Mouse (Mus musculus): Measurements from ENCODE around the gene Ankrd33. TPM values are rescaled to one million over a fixed set of nuclear protein-coding genes. Genes with fewer than 3 reads are reported as not detected.

Gene Ankrd33
- polyA plus RNA-seq, 2 experiments, result not detected

DNA sequence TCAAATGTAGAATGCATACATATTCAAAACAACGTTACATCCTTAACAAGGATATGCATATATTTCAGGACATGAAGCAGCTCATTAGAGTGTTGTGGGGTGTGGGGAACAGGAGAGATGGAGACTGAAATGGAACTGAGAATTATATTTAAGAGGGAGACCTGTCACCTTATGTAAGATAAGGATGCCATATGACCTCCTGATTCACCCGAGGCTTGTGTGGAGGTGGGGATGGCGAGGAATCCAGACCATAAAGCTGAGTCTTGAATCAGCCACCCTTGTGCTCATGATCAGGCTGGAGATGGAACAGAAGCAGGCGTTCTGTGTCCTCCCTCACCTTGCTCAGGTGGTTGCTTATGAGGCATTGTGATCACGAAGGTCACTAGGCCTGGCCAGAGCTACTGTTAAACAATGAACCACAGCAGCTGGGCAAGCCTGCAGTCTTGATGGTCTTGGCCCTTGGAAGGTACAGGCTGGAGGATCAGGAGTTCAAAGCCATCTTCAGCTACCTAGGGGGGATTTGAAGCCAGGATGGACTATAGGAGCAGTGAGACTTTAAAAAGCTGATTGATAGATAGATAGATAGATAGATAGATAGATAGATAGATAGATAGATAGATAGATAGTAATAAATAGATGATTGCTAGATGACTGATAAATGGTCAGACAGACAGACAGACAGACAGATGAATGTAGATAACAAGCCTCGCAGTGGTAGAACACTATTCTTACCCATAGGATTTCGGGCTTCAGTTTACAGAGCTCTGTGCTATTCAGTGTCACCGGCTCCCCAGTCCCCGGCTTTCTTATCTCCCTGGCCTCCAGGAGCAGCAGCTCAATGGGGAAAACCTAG is 36.1 kb downstream of the Ankrd33 start:
- Histone ChIP-seq H3K4me1 (ENCODE audit: control insufficient read depth, insufficient read depth, low read length) (peaks cover 5% of the 10 kb centered on the region; the same call in 1 of the 2 replicates), H3K4me2 (replicated peaks; ENCODE audit: low read depth, low read length, severe bottlenecking) (no peak overlapping the region), H3K9me3 (ENCODE audit: control insufficient read depth, low read length) (no peaks in the 10 kb centered on the region), H3K27me3 (ENCODE audit: control insufficient read depth, insufficient read depth, low read length) (no peaks in the 10 kb centered on the region), H3K36me3 (ENCODE audit: control insufficient read depth, insufficient read depth, low read length) (no peaks in the 10 kb centered on the region), H3K27ac (replicated peaks; ENCODE audit: low read depth, low read length) (no peak overlapping the region), H3K9ac (ENCODE audit: low read depth, low read length, severe bottlenecking) (no peak overlapping the region), H3K4me3 (replicated peaks; ENCODE audit: low read length) (no peak overlapping the region)
- DNase-seq (ENCODE audit: low spot score), result no peak
- no peak for ATAC-seq (ENCODE audit: low FRiP score, low read depth)
- TF ChIP-seq POLR2A (IDR thresholded peaks at IDR 0.05; ENCODE audit: borderline replicate concordance, extremely low read depth, insufficient read depth, insufficient read length), result no peak
- WGBS, result 74% methylated on average over 9 of the region's 9 CpGs

DNA sequence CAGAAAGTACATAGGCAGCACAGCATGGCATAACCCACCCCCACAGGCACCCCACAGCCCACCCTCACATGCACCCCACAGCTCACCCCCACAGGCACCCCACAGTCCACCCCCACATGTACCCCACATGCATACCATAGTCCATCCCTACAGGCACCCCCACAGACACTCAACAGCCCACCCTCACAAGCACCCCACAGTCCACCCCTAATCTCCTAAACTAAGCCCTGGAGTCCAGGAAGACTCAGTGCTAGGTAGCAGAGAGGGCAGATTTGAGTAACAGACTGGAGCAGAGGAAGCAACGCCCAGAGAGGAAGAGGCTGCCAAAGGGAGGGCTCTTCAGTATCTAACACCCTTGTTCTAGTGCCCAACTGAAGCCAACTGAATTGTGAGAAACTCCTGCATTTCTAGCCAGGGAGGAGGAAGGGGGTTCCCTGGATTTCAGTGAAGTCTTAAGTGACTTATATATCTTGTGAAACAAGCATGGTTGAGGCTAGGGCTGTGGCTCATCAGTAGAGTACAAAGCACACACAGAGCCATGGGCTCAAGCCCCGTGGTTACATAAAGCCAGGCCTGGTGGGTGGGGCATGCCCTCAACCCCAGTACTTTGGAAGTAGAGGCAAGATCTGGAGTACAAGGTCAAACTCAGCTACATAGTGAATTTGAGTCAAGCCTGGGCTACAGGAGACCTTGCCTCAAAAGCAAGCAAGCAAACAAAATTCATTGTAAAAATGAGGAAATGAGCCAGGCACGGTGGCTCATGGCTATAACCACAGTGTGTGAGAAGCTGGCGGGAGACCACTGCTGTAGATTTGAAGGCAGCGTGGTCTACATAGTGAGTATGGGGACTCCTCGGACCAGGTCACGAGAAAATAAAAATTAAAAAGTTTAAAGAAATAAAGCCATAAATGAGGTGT is 39.4 kb downstream of the Ankrd33 start:
- no peak for DNase-seq (ENCODE audit: low spot score)
- no peak overlapping the region for H3K4me2 ChIP-seq (replicated peaks; ENCODE audit: low read depth, low read length, severe bottlenecking)
- no peak overlapping the region for H3K9ac ChIP-seq (ENCODE audit: low read depth, low read length, severe bottlenecking)
- H3K27ac ChIP-seq (replicated peaks; ENCODE audit: low read depth, low read length), result no peak overlapping the region
- 73% methylated on average over 7 of the region's 7 CpGs for WGBS
- no peaks in the 10 kb centered on the region for H3K9me3 ChIP-seq (ENCODE audit: control insufficient read depth, low read length)
- TF ChIP-seq POLR2A (IDR thresholded peaks at IDR 0.05; ENCODE audit: borderline replicate concordance, extremely low read depth, insufficient read depth, insufficient read length), result no peak
- ATAC-seq (ENCODE audit: low FRiP score, low read depth), result no peak
- no peak overlapping the region for H3K4me3 ChIP-seq (replicated peaks; ENCODE audit: low read length)
- H3K36me3 ChIP-seq (ENCODE audit: control insufficient read depth, insufficient read depth, low read length), result no peaks in the 10 kb centered on the region
- 0 out of 2 replicates have a peak, but pooled peaks cover 3% of the 10 kb centered on the region for H3K4me1 ChIP-seq (ENCODE audit: control insufficient read depth, insufficient read depth, low read length)
- no peaks in the 10 kb centered on the region for H3K27me3 ChIP-seq (ENCODE audit: control insufficient read depth, insufficient read depth, low read length)

DNA sequence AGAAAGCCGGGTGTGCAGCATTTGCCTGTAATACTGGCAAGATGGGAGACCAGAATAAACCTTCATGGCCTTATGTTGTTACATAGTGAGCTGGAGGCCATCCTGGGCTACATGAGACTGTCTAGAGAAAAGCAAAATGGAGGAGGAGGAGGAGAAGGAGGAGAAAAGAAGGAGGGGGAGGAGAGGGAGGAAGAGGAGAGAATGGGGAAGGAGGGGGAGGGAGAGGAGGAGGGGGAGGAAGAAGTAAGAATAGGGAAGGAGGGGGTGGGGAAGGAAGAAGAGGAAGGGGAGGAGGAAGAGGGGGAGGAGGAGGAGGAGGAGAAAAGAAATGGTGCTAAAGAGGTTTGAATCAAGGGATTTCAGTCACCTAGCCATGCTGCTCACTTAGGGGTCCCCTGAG is 44.6 kb downstream of the Ankrd33 start:
- no peak overlapping the region for H3K4me2 ChIP-seq (replicated peaks; ENCODE audit: low read depth, low read length, severe bottlenecking)
- ATAC-seq (ENCODE audit: low FRiP score, low read depth) (no peak), DNase-seq (ENCODE audit: low spot score) (no peak)
- H3K27ac ChIP-seq (replicated peaks; ENCODE audit: low read depth, low read length), result no peak overlapping the region
- no peaks in the 10 kb centered on the region for H3K36me3 ChIP-seq (ENCODE audit: control insufficient read depth, insufficient read depth, low read length)
- no peak for TF ChIP-seq POLR2A (IDR thresholded peaks at IDR 0.05; ENCODE audit: borderline replicate concordance, extremely low read depth, insufficient read depth, insufficient read length)
- peaks cover 39% of the 10 kb centered on the region for H3K4me1 ChIP-seq (ENCODE audit: control insufficient read depth, insufficient read depth, low read length)
- no peak overlapping the region for H3K4me3 ChIP-seq (replicated peaks; ENCODE audit: low read length)
- no peaks in the 10 kb centered on the region for H3K27me3 ChIP-seq (ENCODE audit: control insufficient read depth, insufficient read depth, low read length)
- 13% methylated on average over 1 of the region's 1 CpGs for WGBS
- H3K9ac ChIP-seq (ENCODE audit: low read depth, low read length, severe bottlenecking), result no peak overlapping the region
- H3K9me3 ChIP-seq (ENCODE audit: control insufficient read depth, low read length), result no peaks in the 10 kb centered on the region

DNA sequence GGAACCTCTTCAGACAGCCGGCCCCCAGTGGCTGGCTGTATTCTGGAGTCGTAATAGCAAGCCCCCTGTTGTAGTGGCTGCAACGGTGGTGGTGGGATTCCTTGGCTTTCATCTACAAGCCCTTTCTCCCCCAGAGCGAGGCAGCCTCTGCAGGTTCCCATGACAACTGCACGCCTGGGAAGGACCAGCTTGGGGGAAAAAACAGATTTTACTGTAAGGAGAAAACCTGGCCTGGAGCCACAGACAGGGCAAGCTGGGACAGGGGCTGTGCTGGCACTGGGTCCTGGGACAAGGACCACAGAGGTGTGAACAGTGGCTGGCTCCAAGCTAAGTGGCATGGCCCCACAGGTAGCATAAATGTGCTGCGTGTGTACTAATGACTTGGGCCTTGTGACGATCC is 45.0 kb downstream of the Ankrd33 start:
- Histone ChIP-seq H3K9ac (ENCODE audit: low read depth, low read length, severe bottlenecking) (no peak overlapping the region), H3K36me3 (ENCODE audit: control insufficient read depth, insufficient read depth, low read length) (no peaks in the 10 kb centered on the region), H3K4me3 (replicated peaks; ENCODE audit: low read length) (no peak overlapping the region), H3K4me2 (replicated peaks; ENCODE audit: low read depth, low read length, severe bottlenecking) (0 out of 2 replicates have a peak overlapping the region, but pooled peaks have one; percentile 10), H3K4me1 (ENCODE audit: control insufficient read depth, insufficient read depth, low read length) (peaks cover 39% of the 10 kb centered on the region), H3K9me3 (ENCODE audit: control insufficient read depth, low read length) (no peaks in the 10 kb centered on the region), H3K27me3 (ENCODE audit: control insufficient read depth, insufficient read depth, low read length) (no peaks in the 10 kb centered on the region), H3K27ac (replicated peaks; ENCODE audit: low read depth, low read length) (no peak overlapping the region; the same call in 1 of the 2 replicates)
- DNase-seq (ENCODE audit: low spot score), result peak; percentile 40
- peak; percentile 35; the same call in 1 of the 2 replicates for ATAC-seq (ENCODE audit: low FRiP score, low read depth)
- WGBS, result 6% methylated on average over 6 of the region's 7 CpGs
- TF ChIP-seq POLR2A (IDR thresholded peaks at IDR 0.05; ENCODE audit: borderline replicate concordance, extremely low read depth, insufficient read depth, insufficient read length), result no peak

DNA sequence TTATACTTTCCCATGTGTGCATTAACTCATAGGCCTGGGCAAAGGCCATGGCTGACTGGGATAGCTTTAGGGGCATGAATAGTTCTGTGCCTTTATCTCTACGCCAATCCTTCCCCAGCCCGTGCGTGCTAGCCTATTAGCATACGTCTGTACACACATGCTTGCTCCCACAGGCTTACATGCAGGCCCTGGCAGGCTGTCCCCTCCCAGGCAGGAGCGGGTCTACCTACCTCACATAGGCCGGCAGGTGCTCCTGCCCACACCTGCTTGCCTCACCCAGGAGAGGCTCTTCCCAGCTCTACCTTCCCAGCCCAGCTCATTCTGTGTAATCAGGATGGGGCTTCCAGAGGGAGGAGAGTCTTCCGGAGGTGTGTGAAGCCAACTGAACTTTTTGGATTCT is 46.0 kb downstream of the Ankrd33 start:
- Histone ChIP-seq H3K9me3 (ENCODE audit: control insufficient read depth, low read length) (no peaks in the 10 kb centered on the region), H3K27ac (replicated peaks; ENCODE audit: low read depth, low read length) (no peak overlapping the region), H3K36me3 (ENCODE audit: control insufficient read depth, insufficient read depth, low read length) (no peaks in the 10 kb centered on the region), H3K27me3 (ENCODE audit: control insufficient read depth, insufficient read depth, low read length) (no peaks in the 10 kb centered on the region), H3K9ac (ENCODE audit: low read depth, low read length, severe bottlenecking) (no peak overlapping the region), H3K4me3 (replicated peaks; ENCODE audit: low read length) (no peak overlapping the region), H3K4me2 (replicated peaks; ENCODE audit: low read depth, low read length, severe bottlenecking) (no peak overlapping the region), H3K4me1 (ENCODE audit: control insufficient read depth, insufficient read depth, low read length) (peaks cover 39% of the 10 kb centered on the region)
- no peak for TF ChIP-seq POLR2A (IDR thresholded peaks at IDR 0.05; ENCODE audit: borderline replicate concordance, extremely low read depth, insufficient read depth, insufficient read length)
- WGBS, result 74% methylated on average over 7 of the region's 7 CpGs
- ATAC-seq (ENCODE audit: low FRiP score, low read depth) (no peak), DNase-seq (ENCODE audit: low spot score) (no peak)
